Mouse (Mus musculus) C2C12 (cell line): ENCODE data around the gene Lyar. TPM values are rescaled to one million over a fixed set of nuclear protein-coding genes. Genes with fewer than 3 reads are reported as not detected.

ENCODE experiments used
- H3K27me3 ChIP-seq: one replicate; pipeline ENCODE4 v1.6.1; 2011; ENCODE audit not compliant: control insufficient read depth, insufficient read depth, insufficient read length
- H3K36me3 ChIP-seq: one replicate; pipeline ENCODE4 v1.6.1; 2011; ENCODE audit not compliant: control insufficient read depth, insufficient read depth
- H3K4me3 ChIP-seq: one replicate; pipeline ENCODE4 v1.5.1; 2011; ENCODE audit warnings: mild to moderate bottlenecking, control low read depth; ENCODE audit not compliant: poor library complexity, insufficient read depth, severe bottlenecking
- H3K79me2 ChIP-seq: one replicate; pipeline ENCODE4 v1.6.1; 2011; ENCODE audit not compliant: control insufficient read depth, insufficient read depth
- H3K79me3 ChIP-seq: one replicate; pipeline ENCODE4 v1.6.1; 2011; ENCODE audit warnings: low read depth, control low read depth
- H3ac ChIP-seq: one replicate; pipeline ENCODE3; 2011; ENCODE audit warnings: low read depth; ENCODE audit not compliant: control insufficient read depth, insufficient read length
- CEBPB ChIP-seq: IDR thresholded peaks from one replicate; pipeline ENCODE4 v1.6.1; 2011; ENCODE audit warnings: low read depth, mild to moderate bottlenecking, control low read depth, moderate library complexity
- CTCF ChIP-seq: IDR thresholded peaks from one replicate; pipeline ENCODE4 v1.5.1; 2011; ENCODE audit not compliant: control insufficient read depth, insufficient read depth, insufficient read length
- FOSL1 ChIP-seq: IDR thresholded peaks from one replicate; pipeline ENCODE4 v1.8.0; 2011; ENCODE audit warnings: mild to moderate bottlenecking, low read length; ENCODE audit not compliant: poor library complexity, insufficient read depth, severe bottlenecking
- MAX ChIP-seq: IDR thresholded peaks from one replicate; pipeline ENCODE4 v1.6.1; 2011; ENCODE audit warnings: mild to moderate bottlenecking, control low read depth
- MYOD1 ChIP-seq: IDR thresholded peaks from one replicate; pipeline ENCODE4 v1.6.1; 2011; ENCODE audit warnings: low read depth; ENCODE audit not compliant: control insufficient read depth, insufficient read length
- MYOG ChIP-seq: IDR thresholded peaks from one replicate; pipeline ENCODE4 v1.6.1; 2011; ENCODE audit not compliant: control insufficient read depth, insufficient read length; ENCODE audit errors: extremely low read depth
- USF1 ChIP-seq: IDR thresholded peaks from one replicate; pipeline ENCODE4 v1.6.1; 2011; ENCODE audit warnings: low read depth, mild to moderate bottlenecking, control low read depth, moderate library complexity
- polyA plus RNA-seq: library from polyadenylated mRNA; unstranded; fragments of >200 nt; fragmentation: generic; extraction: Trizol; gene quantifications from one replicate; pipeline ENCODE4 v1.2.1, GENCODE M21; 2012; ENCODE audit warnings: missing spikeins

Gene Lyar
- polyA plus RNA-seq, 1 experiment = 57.3 TPM

- no peak for TF ChIP-seq USF1
- no peak for TF ChIP-seq CEBPB
- TF ChIP-seq CTCF = no peak
- TF ChIP-seq MAX = no peak
- no peak for TF ChIP-seq FOSL1
- no peak for TF ChIP-seq MYOG
- TF ChIP-seq MYOD1 = no peak
- Histone ChIP-seq H3K79me2 (peaks cover 28% of the 10 kb centered on the region), H3K4me3 (no peak overlapping the region), H3K27me3 (no peaks in the 10 kb centered on the region), H3K79me3 (peaks cover 1% of the 10 kb centered on the region), H3ac (no peak overlapping the region), H3K36me3 (peaks cover 14% of the 10 kb centered on the region)
These were observed 37.9 kb downstream of the Lyar start for GRCm38 (mm10) chr5:38258034-38258772.

GRCm38 (mm10) chr5:38258773-38259146 lies 38.5 kb downstream of the Lyar start:
- no peaks in the 10 kb centered on the region for H3K27me3 ChIP-seq
- H3K79me3 ChIP-seq = peaks cover 1% of the 10 kb centered on the region
- H3K4me3 ChIP-seq = no peak overlapping the region
- H3K36me3 ChIP-seq = peaks cover 19% of the 10 kb centered on the region
- peaks cover 29% of the 10 kb centered on the region for H3K79me2 ChIP-seq
- no peak overlapping the region for H3ac ChIP-seq
- no peak for TF ChIP-seq MYOG
- TF ChIP-seq FOSL1 = no peak
- TF ChIP-seq MAX = no peak
- TF ChIP-seq MYOD1 = no peak

DNA sequence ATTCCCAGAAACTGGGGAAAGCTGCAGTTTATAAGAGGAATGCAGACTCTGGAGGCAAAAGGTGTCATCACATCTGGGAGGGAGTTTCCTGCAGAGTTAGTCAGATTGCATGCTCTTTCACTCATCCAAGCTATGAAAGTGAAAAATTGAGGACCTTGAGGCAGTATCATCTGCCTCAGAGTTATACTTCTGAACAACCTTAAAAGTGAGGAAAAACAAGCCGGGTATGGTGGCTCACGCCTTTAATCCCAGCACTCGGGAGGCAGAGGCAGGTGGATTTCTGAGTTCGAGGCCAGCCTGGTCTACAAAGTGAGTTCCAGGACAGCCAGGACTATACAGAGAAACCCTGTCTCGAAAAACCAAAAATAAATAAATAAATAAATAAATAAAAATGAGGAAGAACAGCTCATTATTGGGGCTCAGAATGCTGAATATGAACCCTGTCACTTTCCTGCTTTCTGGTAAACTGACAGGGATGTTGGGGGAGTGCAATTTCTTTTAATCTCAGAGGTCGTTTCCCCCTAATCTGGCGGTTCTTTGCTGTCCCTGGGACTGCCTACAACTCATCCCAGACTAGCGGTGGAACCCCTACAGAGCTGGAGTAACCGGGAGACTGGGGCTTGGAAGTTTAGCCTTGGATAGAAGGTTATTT lies 39.3 kb downstream of the Lyar start:
- TF ChIP-seq USF1 (no peak), FOSL1 (no peak), MYOG (no peak), CEBPB (no peak), MYOD1 (no peak), MAX (no peak), CTCF (no peak)
- Histone ChIP-seq H3K79me2 (peaks cover 29% of the 10 kb centered on the region), H3K79me3 (peaks cover 1% of the 10 kb centered on the region), H3K36me3 (peaks cover 27% of the 10 kb centered on the region), H3K27me3 (no peaks in the 10 kb centered on the region), H3ac (peak overlapping the region; percentile 63), H3K4me3 (peak overlapping the region; percentile 66)

- Histone ChIP-seq H3K36me3 (peaks cover 33% of the 10 kb centered on the region), H3ac (peak within 1 kb of the TSS; percentile 97), H3K79me3 (peaks cover 4% of the 10 kb centered on the region), H3K79me2 (peaks cover 35% of the 10 kb centered on the region), H3K4me3 (peak within 1 kb of the TSS; percentile 66), H3K27me3 (no peaks in the 10 kb centered on the region)
- TF ChIP-seq FOSL1 = no peak
- TF ChIP-seq MYOD1 = no peak
- no peak for TF ChIP-seq CTCF
- no peak for TF ChIP-seq CEBPB
These were observed 39.9 kb downstream of the Lyar start, which contains the start of gene Tmem128 for GRCm38 (mm10) chr5:38260107-38260682. Gene Tmem128 (plus strand): TSS chr5:38260185.

- no peaks in the 10 kb centered on the region for H3K79me2 ChIP-seq
- no peaks in the 10 kb centered on the region for H3K79me3 ChIP-seq
- TF ChIP-seq CTCF (no peak), MAX (no peak), CEBPB (no peak)
- H3K4me3 ChIP-seq = no peak overlapping the region
- no peak overlapping the region for H3ac ChIP-seq
- no peaks in the 10 kb centered on the region for H3K27me3 ChIP-seq
- H3K36me3 ChIP-seq = peaks cover 28% of the 10 kb centered on the region
These were observed 50.7 kb downstream of the Lyar start for GRCm38 (mm10) chr5:38270942-38271341.

GRCm38 (mm10) chr5:38273831-38274230 lies 53.6 kb downstream of the Lyar start:
- no peak for TF ChIP-seq MAX
- TF ChIP-seq MYOD1 = no peak
- no peak for TF ChIP-seq FOSL1
- no peaks in the 10 kb centered on the region for H3K79me2 ChIP-seq
- H3K4me3 ChIP-seq = no peak overlapping the region
- H3K79me3 ChIP-seq = no peaks in the 10 kb centered on the region
- peaks cover 12% of the 10 kb centered on the region for H3K36me3 ChIP-seq
- H3ac ChIP-seq = no peak overlapping the region
- peaks cover 7% of the 10 kb centered on the region for H3K27me3 ChIP-seq
